Mouse (Mus musculus): Measurements from ENCODE around the gene A630001G21Rik. TPM values are rescaled to one million over a fixed set of nuclear protein-coding genes. Genes with fewer than 3 reads are reported as not detected.

Gene A630001G21Rik
- total and polyA plus RNA-seq, 2 experiments from 2014 or later: 0.25 to 2.0 TPM

DNA sequence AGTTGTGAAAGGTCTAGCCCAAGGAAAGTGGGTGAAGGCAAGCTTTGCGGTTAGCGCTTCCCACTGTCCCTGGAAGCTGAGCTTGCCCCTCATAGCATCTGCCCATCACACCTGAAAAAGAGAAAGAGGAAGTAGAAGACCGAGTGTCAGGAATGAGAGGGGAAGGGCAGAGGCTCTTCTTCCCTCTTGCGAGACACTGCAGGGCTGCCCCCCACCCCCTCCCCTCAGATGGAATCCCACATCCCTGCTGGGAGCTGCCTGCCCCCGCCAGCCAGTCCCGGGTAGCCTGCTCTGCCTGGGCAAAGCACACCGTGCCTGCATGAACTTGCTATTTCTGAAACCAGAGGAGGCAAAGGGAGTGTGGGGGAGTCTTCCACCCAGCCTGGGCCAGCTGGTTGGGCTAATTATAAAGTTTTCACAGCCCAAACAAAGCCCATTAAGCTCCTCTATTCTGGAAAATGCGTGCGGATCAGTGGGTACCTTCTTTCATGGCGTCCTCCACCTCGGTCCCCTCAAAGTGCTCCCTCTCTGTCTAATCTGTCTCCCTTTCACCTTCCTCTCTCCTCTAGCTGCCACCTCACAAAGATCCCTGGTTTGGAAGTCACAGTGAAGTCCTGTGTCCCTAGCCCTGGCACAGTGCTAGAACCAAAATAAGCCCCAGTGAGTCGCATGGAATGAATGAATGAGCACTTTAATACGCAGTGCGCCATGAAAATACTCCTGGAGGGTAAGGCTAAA lies 20.0 kb downstream of the A630001G21Rik start:
- no peaks in the 10 kb centered on the region for H3K36me3 ChIP-seq (ENCODE audit: insufficient read depth)
- WGBS: 25% methylated on average over 14 of the region's 14 CpGs
- no peaks in the 10 kb centered on the region for H3K4me1 ChIP-seq (ENCODE audit: insufficient read depth)
- H3K27ac ChIP-seq (ENCODE audit: low read depth, low read length): no peak overlapping the region
- ATAC-seq (no peak), DNase-seq (no peak)
- no peak overlapping the region for H3K9ac ChIP-seq
- no peaks in the 10 kb centered on the region for H3K27me3 ChIP-seq (ENCODE audit: insufficient read depth, low read length)
- no peak overlapping the region for H3K4me3 ChIP-seq (ENCODE audit: low read depth, low read length)
- no peak for TF ChIP-seq CTCF (IDR thresholded peaks at IDR 0.05; ENCODE audit: low read depth)
- H3K9me3 ChIP-seq (ENCODE audit: low read length): no peaks in the 10 kb centered on the region
- H3K4me2 ChIP-seq (ENCODE audit: low read depth): no peak overlapping the region

DNA sequence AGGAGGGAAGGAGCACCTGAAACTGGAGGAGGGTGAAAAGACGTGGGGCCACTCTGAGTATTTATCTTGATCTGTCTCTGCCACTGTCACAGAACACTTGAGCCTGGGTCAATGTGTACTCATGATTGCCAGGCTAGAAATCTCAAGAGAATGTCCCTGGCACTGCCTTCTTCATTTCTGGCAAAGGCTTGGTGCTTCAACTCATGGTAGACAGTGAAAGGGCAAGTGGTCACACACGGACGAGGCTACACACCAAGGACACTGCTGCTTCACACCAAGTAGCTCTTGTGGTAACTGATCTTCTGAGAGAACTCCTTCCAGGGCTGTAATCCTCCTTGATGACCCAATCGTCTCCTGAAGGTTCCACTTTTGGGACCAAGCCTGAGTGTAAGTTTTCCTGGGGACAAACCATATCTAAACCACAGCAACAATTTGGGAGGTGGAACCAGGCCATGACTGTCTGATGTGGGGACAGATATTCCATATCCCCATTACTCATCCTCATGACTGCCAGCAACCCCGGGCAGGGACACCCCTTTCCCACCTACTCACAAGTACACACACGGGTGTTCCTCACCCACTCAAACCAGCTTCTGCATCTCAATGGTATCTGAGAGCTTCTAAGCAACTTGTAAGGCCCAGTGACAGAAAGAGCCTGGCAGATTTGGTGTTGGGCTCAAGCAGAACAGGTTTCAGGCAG lies 20.8 kb downstream of the A630001G21Rik start:
- H3K9ac ChIP-seq: no peak overlapping the region
- no peak for TF ChIP-seq CTCF (IDR thresholded peaks at IDR 0.05; ENCODE audit: low read depth)

DNA sequence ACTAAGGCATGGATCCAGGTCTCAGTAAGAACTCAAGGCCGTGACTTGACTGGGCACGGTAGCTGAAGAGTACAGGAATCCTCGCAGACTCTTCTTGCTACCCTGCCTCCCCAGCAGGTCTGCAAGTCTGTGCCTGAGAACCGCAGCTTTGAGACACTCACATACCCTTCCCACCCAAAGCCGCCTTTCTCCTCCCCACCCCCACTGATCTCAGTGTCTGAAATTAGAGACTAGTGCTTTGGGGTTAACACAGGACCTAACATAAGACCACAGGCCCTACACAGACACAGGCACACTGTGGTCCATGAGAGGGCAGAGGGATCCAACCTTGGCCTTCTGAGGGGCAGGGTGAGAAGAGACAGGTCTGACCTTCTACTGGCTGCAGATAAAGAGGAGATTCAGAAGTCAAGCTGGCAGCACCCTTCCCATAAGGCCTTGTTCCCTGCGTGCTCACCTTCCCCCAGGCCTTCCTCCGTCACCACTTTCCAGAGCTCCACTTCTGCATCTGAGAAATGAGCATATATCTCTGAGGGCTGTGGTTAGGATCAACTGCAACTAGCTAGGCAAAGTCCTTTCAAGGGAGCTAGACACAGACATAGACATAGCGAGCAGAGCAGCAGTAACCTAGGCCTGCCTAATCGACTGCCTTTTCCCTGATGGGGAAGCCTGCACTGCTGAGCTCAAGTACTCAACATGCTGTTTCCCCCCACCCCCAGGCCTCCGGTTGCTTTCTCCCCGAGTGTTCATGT lies 26.3 kb downstream of the A630001G21Rik start:
- Histone ChIP-seq H3K4me2 (ENCODE audit: low read depth) (no peak overlapping the region), H3K9me3 (ENCODE audit: low read length) (no peaks in the 10 kb centered on the region), H3K4me1 (ENCODE audit: insufficient read depth) (no peaks in the 10 kb centered on the region), H3K9ac (no peak overlapping the region), H3K36me3 (ENCODE audit: insufficient read depth) (no peaks in the 10 kb centered on the region), H3K27ac (ENCODE audit: low read depth, low read length) (no peak overlapping the region), H3K27me3 (ENCODE audit: insufficient read depth, low read length) (no peaks in the 10 kb centered on the region), H3K4me3 (ENCODE audit: low read depth, low read length) (no peak overlapping the region)
- 79% methylated on average over 11 of the region's 11 CpGs for WGBS
- no peak for TF ChIP-seq CTCF (IDR thresholded peaks at IDR 0.05; ENCODE audit: low read depth)
- no peak for DNase-seq
- ATAC-seq: no peak

More for the DNA sequence above, 20.8 kb downstream of the A630001G21Rik start:
- no peaks in the 10 kb centered on the region for H3K27me3 ChIP-seq (ENCODE audit: insufficient read depth, low read length)
- H3K4me3 ChIP-seq (ENCODE audit: low read depth, low read length): no peak overlapping the region
- no peak overlapping the region for H3K27ac ChIP-seq (ENCODE audit: low read depth, low read length)
- DNase-seq (no peak), ATAC-seq (no peak)
- no peak overlapping the region for H3K4me2 ChIP-seq (ENCODE audit: low read depth)
- no peaks in the 10 kb centered on the region for H3K36me3 ChIP-seq (ENCODE audit: insufficient read depth)
- H3K9me3 ChIP-seq (ENCODE audit: low read length): no peaks in the 10 kb centered on the region
- WGBS: 83% methylated on average over 6 of the region's 6 CpGs
- no peaks in the 10 kb centered on the region for H3K4me1 ChIP-seq (ENCODE audit: insufficient read depth)

DNA sequence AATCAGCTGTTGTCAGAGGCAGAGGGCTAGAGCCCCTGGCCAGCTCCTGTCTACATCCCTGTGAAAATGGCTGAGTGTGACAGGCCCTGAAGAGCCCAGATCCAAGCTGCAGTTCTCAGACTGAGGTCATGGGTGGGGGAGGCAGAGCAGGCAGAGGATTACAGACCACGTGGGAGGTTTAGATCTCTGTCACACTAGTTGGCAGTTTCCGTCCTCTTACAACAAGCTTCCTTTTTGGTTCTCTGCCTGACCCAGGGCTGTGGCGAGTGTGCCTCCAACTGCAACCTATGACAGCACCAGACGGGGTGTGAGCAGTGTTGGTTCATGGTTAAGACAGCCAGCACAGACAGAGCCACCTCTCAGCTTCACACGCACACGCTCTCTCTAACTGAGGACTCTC lies 26.9 kb downstream of the A630001G21Rik start:
- no peak for DNase-seq
- peak; percentile 80 for ATAC-seq
- 44% methylated on average over 6 of the region's 6 CpGs for WGBS
- no peak overlapping the region for H3K4me2 ChIP-seq (ENCODE audit: low read depth)
- H3K27ac ChIP-seq (ENCODE audit: low read depth, low read length): no peak overlapping the region
- no peaks in the 10 kb centered on the region for H3K27me3 ChIP-seq (ENCODE audit: insufficient read depth, low read length)
- no peak for TF ChIP-seq CTCF (IDR thresholded peaks at IDR 0.05; ENCODE audit: low read depth)
- no peaks in the 10 kb centered on the region for H3K36me3 ChIP-seq (ENCODE audit: insufficient read depth)
- H3K4me3 ChIP-seq (ENCODE audit: low read depth, low read length): no peak overlapping the region
- no peaks in the 10 kb centered on the region for H3K4me1 ChIP-seq (ENCODE audit: insufficient read depth)
- no peaks in the 10 kb centered on the region for H3K9me3 ChIP-seq (ENCODE audit: low read length)
- no peak overlapping the region for H3K9ac ChIP-seq

DNA sequence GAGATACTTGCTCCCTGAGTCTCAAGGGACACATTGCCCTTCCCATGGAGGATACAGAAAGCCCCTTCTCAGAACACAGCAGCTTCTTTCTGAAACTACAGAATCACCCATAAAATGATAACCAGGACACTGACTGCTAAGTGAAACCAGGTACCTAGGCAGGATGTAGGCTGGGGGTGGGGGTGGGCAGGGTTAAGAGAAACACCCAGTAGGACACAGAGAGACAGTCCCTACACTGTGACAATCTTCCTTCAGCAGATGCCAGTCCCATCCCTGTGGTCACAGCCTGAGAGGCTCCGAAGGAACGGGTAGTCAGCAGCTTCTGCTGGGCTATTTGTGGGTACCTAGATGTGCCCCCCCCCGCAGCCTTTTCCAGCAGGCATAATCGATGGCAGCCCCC lies 27.8 kb downstream of the A630001G21Rik start:
- Histone ChIP-seq H3K9me3 (ENCODE audit: low read length) (no peaks in the 10 kb centered on the region), H3K4me2 (ENCODE audit: low read depth) (no peak overlapping the region), H3K36me3 (ENCODE audit: insufficient read depth) (no peaks in the 10 kb centered on the region), H3K27ac (ENCODE audit: low read depth, low read length) (no peak overlapping the region), H3K27me3 (ENCODE audit: insufficient read depth, low read length) (no peaks in the 10 kb centered on the region), H3K4me1 (ENCODE audit: insufficient read depth) (no peaks in the 10 kb centered on the region), H3K9ac (no peak overlapping the region), H3K4me3 (ENCODE audit: low read depth, low read length) (no peak overlapping the region)
- 91% methylated on average over 4 of the region's 4 CpGs for WGBS
- no peak for ATAC-seq
- DNase-seq: no peak
- TF ChIP-seq CTCF (IDR thresholded peaks at IDR 0.05; ENCODE audit: low read depth): no peak

DNA sequence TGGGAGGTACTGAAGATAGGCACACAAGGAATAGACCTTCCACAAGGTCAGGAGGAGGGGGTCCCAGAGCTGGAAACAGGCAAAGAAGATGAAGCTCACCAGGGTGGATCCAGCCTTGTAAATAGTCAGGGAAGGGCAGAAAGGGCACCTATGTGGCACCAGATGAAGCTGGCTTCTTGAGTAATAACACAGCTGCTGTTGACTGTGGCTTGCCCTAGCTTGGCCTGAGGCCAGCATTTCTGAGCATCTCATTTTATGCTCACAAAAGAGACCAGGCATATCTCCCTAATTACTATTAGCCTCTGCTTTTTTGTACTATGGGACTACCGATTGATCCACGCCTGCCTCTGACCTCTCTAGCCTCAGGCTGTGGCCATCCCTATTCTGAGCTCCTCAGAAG lies 28.6 kb downstream of the A630001G21Rik start:
- WGBS: 50% methylated on average over 2 of the region's 2 CpGs
- H3K4me2 ChIP-seq (ENCODE audit: low read depth): no peak overlapping the region
- DNase-seq: no peak

DNA sequence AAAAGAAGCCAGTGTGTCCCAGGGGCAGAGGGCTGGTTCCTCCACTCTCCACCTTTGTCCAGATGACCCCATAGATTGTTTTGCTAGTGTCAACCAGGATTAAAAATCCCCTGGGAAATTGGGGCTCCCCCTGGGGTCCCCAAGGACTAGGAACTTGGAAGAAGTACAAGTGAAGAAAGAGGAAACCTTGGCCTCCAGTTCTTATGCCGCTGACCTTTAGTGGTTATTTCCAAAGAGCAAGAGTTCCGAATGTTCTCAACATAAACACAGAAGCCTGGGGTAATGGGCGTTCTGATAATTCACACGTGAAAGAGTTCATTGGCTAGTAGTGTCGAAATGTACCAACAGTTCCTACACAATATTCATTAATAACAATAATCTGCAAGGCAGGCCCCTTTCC lies 31.9 kb downstream of the A630001G21Rik start:
- no peaks in the 10 kb centered on the region for H3K4me1 ChIP-seq (ENCODE audit: insufficient read depth)
- H3K9ac ChIP-seq: no peak overlapping the region
- 90% methylated on average over 5 of the region's 5 CpGs for WGBS
- TF ChIP-seq CTCF (IDR thresholded peaks at IDR 0.05; ENCODE audit: low read depth): no peak
- ATAC-seq (no peak), DNase-seq (no peak)
- no peaks in the 10 kb centered on the region for H3K9me3 ChIP-seq (ENCODE audit: low read length)
- no peaks in the 10 kb centered on the region for H3K27me3 ChIP-seq (ENCODE audit: insufficient read depth, low read length)
- no peak overlapping the region for H3K27ac ChIP-seq (ENCODE audit: low read depth, low read length)
- H3K4me3 ChIP-seq (ENCODE audit: low read depth, low read length): no peak overlapping the region
- no peak overlapping the region for H3K4me2 ChIP-seq (ENCODE audit: low read depth)
- H3K36me3 ChIP-seq (ENCODE audit: insufficient read depth): no peaks in the 10 kb centered on the region

More for the DNA sequence above, 28.6 kb downstream of the A630001G21Rik start:
- Histone ChIP-seq H3K9ac (no peak overlapping the region), H3K36me3 (ENCODE audit: insufficient read depth) (no peaks in the 10 kb centered on the region), H3K4me3 (ENCODE audit: low read depth, low read length) (no peak overlapping the region), H3K27me3 (ENCODE audit: insufficient read depth, low read length) (no peaks in the 10 kb centered on the region), H3K4me1 (ENCODE audit: insufficient read depth) (no peaks in the 10 kb centered on the region), H3K9me3 (ENCODE audit: low read length) (no peaks in the 10 kb centered on the region), H3K27ac (ENCODE audit: low read depth, low read length) (no peak overlapping the region)
- ATAC-seq: no peak
- no peak for TF ChIP-seq CTCF (IDR thresholded peaks at IDR 0.05; ENCODE audit: low read depth)

All from forebrain, postnatal 0 days (tissue).